Mouse (Mus musculus): ENCODE results near the gene Kcnk6.

The Kcnk6 gene

DNA sequence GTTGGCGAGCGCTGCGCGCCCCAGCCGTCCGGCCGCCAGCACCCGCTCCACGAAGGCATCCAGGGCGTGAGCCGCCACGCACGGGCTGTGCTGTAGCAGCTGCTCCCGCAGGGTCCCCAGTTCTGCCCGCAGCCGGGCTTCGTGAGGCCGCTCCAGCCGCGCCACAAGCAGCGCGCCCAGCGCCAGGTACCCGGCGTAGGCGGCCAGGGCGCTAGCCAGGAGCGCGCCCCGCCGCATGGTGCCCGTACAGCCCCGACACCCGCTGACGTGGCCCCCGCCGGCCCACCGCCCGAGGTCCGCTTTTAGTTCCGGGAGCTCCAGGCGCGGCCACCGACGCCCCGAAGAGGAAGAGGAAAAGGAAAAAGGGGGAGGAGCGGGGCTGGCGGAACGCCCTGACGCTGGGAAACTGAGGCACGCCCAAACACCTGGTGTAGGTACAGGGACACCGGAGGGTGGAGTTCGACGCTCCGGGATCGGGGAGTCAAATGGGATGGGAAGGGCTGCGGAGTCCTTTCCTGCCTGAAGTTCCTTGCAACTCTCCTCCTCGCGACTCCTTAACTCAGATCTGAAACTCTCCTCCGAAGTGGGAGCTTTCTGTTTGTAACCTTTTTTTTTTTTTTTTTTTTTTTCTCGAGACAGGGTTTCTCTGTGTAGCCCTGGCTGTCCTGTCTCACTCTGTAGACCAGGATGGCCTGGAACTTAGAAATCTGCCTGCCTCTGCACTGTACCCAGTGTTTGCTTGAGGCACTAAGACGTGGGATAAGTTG, at the start of gene Kcnk6:
Gene Kcnk6, minus strand, starts transcription at position 269 of the 767 bp plus-strand sequence.
- DNase-seq: peak; percentile 45

DNA sequence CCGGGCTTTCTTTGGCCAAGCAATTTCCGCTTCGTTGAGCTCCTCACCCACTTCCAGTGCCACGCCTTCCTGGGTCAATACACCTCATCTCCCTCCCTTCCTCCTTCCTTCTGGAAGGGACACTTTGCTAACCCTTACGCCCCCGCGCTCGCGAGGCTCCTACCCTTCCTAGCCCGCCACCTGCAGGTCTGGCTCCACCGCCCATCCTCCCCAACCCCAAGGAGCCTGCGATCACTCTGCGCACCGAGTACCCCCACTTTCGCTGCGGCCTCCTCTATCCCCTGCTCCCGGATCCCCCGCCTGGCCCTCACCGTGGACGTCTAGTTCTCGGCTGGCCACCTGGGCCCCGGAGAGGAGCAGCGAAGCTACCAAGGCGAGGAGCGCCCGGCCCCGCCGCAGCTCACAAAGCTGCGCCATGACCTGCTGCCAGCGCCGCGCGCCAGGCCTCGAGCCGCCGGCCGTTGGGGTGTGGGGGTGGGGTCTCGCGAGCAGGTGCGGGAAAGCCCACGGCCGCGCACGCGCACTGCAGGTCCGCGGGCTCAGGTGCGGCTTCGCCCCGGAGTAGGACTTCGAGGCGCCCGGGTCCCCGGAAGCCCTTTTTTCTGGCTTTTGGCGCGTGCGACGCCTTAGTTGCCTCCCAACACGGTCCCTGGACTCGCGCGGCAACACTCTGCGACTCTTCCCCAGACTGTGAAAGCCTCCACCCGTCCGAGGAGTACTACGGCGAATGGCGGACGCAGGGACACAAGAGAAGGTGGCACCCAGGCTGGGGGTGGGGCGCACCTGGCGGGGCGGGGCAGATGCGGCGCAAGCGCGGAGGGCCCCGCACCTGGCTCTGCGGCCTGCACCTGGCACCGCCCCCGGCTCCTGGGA, 49.1 kb upstream of the Kcnk6 start, which contains the start of gene Spint2:
Gene Spint2, minus strand, starts transcription at position 712 of the 873 bp plus-strand sequence.
- DNase-seq: no peak

DNA sequence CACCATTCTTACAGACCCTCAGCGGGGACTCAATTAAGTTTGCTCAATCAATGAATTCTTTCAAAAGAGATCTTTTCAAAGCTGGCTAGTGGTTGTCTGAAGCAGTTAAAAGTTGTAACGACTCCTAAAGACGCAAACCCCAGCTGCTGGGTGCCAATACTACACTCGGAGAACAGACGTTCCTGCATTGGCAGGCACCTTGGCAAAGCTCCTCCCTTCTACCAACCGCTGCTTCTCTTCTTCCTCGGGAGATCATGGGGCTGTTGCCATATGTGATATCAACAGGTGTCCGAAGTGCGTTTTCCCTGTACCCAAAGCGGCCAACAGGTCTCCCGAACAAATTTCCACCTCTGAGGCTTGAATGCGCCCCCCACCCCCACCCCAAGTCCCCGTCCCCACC, 48.5 kb upstream of the Kcnk6 start:
- DNase-seq: no peak

DNA sequence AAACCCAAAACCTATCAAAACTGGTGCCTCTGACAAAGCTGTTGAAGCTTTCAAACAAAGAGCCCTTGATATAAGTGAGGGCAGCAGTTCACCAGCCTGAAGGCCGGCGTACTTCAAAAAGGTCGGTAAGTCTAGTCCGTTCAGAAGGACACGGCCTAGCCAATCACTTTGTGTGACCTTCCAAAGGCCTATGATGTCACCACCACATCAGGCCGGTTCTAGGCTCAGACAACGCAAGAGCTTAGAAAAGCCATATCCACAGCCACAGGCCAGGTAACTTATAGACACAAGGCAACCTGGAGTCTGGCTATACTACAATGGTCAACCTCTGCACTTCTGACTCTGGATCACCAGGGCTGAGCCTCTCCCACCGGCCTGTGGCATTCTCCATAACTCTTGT, 47.6 kb upstream of the Kcnk6 start:
- DNase-seq: no peak

DNA sequence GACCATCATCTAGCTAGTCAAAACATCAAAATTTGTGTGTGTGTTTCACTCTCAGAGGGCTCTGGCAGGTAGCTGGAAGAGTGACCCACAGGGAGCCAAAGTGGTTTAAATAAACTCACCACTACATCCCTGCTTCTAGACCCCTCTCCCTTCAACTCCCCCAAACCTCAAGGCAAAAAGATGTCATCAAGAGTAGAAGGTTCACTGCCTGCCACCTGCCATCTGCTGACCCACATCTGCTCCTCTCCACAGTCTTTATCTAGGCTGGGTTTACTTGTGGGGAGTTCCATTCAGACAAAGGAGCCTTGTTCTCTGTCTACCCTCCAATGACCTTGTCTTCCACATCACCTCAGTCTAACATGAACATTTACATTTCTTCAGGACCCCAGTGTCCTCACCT, 46.9 kb upstream of the Kcnk6 start:
- DNase-seq: no peak

DNA sequence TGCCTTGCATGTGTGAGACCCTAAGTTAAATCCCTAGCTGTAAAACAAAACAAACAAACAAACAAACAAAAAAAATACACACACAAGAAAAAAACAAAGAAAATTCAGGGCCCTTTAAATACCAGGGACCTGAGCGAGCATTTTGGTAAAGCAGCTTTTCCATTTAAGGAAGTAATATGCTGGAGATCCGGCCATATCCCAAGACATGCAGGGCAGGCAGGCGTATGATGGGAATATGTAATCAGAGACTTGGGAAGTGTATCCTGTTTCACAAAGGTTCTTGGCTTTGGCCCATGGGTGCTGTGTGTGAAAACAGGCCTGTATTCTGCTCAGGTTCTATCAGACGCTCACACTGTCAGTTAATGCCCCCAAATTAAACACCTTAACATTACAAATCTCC, 45.2 kb upstream of the Kcnk6 start:
- no peak for DNase-seq

DNA sequence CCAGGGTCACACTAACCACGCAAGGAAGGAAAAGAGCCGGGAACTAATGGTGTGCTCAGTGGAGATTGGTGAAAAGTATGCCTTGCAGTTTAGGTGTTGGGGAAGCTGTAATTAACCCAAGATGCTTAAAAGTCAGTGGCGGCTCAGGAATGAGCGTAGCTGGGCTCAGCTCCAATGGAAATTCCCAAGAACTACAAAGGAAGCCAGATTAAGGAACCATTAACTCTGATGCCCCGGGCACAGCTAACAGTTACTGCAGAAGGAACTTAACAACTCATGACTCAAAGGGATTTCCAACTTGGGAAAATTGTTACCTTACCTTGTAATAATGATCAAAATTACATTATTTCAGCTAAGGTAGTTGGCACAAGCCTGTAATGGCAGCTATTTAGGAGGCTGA, 44.4 kb upstream of the Kcnk6 start:
- DNase-seq: no peak

DNA sequence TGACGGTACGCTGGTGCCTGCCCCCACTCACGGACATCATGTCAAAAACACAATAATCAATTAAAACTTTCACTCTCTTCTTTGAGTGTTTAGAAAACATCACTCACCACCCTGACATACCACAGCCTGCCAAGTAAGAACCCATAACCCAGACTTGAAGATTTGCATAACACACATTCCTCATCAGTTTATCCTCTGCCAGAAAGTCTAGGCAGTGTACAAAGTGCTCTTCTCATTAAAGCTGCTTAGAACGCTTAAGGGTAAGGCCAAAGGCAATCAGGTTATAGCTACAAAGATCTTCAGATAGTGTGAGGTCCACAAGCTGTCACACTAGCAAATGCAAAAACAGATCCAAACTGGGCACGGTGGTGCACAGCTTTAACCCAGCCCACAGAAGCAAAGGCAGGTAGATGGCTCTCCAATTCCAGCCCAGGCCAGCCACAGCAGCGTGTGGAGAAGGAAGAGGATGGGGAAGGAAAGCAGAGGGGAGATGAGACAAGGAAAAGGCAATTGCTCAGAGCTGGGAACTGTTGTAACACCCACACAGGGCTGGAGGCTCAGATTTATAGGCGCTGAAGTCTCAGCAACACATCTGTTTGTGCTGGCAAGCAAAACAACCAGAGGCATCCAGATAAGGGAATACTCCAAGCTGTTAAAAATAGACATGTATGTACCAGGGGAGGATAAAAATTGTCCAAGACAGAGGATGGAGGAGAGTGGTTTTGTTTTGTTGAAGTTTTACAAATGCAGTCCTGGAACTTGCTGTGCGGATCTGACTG, 39.6 kb upstream of the Kcnk6 start:
- DNase-seq: no peak

DNA sequence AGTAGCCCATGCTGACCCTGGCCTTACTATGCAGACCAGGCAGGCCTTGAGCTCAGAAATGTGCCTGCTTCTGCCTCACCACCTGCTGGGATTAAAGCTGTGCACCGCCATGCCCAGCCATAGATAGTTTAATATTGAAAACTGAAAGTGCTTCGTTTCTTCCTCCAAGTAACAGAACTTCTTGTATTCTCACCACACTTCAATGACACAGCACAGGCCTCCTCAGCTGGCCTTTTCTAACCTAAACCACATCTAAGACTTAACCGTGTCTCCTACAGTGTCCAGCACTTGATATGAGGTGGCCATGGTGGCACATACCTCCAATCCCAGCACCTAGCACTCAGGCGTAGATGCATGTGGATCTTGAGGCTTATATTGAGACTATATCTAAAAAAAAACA, 38.1 kb upstream of the Kcnk6 start:
- no peak for DNase-seq

DNA sequence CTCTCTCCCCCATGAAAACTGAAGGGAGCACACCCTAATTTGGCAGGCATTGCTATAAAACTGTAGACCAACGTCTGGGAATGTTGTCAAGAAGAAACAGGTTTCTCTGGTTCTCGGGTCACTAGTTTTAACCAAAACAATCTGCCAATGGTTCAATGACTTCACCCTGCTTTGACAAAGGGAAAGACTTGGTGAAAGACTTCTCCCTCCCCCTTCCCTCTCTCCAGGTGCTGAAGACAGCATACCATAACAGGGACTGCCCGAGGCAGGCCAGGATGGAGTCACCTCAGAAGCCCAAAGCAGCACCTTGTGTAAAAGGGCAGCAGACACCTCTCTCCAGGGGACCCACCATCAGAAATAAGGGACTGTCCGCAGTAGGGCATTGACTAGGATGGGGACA, 34.6 kb upstream of the Kcnk6 start:
- DNase-seq: no peak

DNA sequence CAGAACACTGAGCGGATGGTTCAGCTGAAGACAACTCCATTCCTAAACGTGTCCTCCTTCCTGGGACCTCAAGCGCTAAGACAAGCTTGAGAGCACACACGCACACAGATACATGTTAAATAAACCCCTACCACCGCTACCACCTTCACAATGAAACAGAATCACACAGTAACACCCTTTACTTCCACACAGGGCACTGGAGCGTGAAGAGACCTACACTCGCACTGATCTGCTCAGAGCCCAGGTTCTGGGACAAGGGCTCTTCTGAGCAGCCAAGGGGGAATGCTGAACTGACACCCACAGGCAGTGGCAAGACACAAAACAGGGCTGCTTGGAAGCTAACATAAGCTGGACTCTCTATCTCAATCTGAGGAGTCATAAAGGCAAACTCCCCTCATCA, 33.3 kb upstream of the Kcnk6 start:
- DNase-seq: no peak

DNA sequence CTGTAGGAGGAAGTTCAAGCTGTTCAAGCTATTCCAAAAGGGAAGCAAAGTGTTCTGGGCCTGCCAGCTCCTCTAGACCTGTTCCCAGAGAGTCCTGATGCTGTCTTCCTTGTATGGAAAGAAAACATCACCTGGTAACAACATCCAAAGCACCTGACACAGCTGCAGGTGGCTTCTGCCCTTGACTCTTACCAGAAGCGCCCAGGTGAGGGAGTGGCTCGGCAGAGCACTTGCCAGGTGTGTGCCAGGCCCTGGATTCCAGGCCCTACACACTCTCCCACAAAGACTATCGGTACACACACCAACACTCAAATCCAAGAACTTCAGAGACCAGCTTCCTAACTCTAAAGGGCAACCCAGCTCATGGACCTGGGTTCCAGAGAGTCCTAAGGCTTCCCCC, 31.5 kb upstream of the Kcnk6 start:
- no peak for DNase-seq

DNA sequence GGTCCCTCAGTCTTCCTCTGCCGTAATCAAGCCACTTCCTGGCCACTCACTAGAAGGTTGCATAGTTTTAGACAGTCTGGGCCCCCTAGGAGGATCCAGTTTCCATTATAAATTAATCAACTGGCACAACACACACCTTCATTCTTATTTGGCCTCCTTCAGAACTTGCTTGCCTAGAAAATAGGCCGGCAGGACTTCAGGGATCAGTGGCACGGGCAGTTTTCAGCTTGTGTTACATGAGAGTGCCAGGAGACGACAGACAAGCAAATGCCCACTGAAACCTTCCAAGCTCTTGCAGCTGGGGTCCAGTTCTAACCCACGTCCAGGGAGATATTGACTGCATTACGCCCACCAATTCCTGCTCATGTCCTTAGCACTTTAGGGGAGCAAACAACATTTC, 29.8 kb upstream of the Kcnk6 start:
- DNase-seq: no peak

DNA sequence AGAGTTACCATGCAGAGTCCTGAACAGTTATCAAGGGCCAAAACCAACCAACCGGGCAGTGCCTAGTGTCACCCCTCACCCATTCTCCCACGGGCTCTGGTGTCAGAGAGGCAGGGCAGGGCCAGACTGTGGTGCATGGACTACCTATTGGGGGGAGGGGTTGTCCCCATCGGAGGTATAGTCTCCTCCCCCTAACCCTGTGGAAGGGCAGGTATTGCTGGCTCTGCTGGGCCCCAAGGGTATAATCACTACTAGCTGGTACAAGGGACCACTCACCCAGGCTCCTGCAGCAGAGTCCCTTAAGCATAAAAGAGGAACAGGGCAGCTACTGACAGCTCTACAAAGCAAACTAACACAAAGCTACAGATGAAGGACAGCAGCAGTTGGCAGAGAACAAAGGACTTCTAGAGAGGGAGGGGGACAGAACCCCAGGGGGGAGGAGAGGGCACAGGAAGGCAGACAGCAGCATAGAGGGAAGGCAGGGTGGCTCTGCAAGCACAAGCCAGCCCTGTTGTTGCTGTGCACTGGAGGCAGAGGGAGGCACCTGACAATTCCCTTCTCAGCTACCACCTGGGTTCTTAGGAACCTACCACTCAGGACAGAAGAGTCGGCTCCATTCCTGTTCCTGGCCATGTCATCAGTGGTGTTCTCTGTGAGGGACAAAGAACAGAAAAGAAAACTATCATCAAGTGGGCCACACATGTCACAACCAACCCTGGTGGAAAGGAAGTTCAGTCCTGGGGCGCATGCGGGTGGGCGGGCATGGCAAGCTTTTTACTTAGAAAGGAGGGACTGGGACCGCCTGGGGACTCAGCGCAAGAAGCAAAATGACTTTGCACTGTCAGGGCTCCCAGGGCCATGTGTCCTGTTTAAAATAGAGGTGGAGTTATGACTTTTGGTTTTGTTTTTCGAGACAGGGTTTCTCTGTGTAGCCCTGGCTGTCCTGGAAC, 27.7 kb upstream of the Kcnk6 start:
- DNase-seq: no peak

DNA sequence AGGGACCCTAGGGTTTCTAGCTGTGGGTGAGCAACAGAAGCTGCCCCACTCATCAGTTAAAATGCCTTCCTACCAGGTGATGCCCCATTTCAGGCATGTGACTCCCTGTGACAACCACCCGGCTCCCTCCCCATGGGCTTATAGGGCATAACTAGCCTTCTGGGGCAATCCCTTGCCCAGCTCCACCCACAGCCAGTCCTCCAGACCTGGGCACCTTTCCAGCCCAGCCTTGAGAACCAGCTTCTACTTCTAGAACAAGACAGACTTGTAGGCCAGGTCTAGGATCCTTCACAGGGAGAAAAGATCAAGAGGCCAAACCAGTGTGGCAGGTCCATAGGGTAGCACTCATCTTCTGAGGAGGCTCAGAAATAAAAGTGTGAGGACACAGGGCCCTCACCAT, 25.1 kb upstream of the Kcnk6 start:
- DNase-seq: no peak

DNA sequence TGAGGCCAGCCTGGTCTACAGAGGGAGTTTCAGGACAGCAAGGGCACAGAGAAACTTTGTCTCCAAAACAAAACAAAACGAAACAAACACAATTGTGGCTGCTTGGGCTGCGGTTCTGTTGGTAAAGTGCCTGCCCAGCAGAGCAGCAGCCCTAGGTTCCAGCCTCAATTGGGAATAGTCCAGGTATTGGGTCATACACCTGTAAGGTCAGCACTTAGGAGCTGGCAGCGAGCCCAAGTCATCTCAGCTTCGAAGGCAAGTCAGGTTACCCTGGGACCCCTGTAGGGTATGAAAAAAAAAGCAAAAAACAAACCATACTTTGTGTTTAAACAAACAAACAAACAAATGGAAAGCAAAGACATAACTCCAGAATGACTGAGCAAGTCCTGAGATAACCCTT, 23.6 kb upstream of the Kcnk6 start:
- no peak for DNase-seq

DNA sequence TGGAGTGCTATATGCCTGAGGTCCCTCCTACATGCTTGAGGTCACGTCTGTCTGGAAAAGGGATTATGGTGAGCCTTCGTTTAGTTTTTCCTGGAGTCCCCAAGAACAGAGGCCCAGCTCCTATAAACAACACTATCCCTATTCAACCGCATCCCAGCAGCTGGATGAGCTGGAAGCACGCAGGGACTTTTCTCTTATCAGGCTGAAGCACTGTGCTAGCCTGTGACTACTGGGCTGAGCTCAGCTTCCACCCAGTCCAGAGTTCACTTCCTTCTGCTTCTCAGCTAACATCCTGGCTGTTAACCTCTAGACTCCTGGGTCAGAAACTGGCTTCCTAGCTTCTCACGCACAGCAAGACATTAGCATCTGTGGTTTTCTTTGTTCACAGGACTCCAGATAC, 21.5 kb upstream of the Kcnk6 start:
- no peak for DNase-seq

DNA sequence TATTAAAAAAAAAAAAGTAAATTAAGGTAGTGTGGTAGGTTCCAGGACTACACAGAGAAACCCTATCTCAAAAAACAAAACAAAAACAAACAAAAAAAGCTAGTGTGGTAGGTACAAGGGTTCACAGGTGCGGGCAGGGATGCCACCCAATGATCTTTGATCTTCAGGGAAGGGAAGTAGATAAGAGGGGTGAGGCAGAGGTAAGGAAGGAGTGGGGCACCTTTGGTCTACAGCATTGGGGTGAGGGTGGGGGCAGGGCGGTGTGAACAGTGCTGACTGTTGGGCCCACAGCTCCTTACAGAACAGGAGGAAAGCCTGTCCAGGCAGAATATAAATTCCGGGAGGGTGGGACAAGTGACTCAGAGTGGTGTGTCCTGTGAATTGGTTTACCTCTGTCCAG, 18.9 kb upstream of the Kcnk6 start:
- no peak for DNase-seq

DNA sequence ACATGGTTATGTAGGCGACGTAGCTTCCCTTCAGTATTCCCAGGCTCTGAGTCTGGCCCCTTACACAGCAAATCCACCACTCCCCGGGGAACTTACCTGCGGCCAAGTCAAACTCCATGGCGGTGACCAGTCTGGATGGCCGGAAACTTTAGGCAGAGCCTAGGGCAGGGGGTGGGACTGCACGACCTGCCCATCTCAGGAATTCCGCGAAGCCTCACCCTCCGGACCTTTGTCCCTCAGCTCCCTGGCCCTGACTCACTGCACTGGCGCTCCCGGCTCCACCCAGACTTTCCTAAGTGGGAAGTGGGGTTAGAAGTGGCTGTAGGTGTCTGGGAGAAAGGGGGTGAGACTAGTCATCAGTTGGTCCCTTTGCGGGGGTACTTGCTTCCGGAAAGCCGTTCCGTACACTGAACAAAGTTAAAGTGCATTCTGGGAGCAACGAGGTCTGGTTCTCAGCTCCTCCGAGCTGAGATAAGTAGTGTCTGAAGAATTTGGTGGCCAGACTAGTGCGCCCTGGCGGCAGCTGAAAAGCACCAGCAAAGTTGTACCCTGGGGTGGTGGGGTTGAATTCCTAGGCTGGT, 16.0 kb upstream of the Kcnk6 start, which contains the start of gene 2200002D01Rik:
Gene 2200002D01Rik, minus strand, starts transcription at position 206 of the 581 bp plus-strand sequence.
- DNase-seq: no peak

DNA sequence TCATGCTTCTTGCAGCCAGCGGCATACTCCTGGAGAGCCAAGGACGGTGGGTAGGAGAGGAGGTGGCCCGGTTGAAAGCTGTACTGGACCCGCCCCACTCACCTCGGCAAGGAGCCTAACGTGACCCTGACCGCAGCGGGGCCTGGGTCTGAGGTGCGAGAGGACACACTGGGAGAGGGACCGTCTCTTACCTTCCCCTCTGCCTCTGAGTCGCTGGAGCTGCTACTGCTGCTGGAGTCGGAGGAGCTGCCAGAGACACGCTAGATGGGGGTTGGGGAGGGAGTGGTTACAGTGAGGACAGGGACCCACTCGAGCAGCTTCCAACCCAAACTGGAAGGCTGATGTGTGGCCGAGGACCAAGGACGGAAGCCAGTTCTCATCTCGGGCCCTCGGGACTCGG, 15.4 kb upstream of the Kcnk6 start:
- DNase-seq: no peak

DNA sequence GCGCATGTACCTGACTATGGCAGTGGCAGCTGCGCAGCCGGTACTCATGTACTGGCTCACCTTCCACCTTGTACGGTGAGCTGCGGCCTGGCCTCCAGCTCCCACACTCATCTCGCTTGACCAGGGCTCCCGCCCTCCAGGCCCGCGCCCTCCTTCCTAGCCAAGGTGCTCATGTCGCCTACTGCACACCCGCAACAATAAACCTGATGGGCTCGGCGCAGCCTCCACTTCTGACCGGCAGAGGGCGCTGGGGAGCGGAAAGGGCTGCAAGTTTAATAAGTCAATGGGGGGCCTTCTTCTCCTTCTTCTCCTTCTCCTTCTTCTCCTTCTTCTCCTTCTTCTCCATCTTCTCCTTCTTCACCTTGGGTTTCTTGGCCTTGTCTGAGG, 15.0 kb upstream of the Kcnk6 start:
- DNase-seq: peak; percentile 70
